ENCODE assay signal across 1 mouse cellular context in genomic region chr1:156040731-156041401, GRCm38 (mm10).
TF ChIP-seq lines count a peak whose summit lies in the region.

No protein-coding gene starts in this region.

TF ChIP-seq in CH12.LX, 34 proteins besides CTCF, POLR2A, EP300 and RAD21 (continued from another document):
- TF ChIP-seq NELFE (IDR thresholded peaks at IDR 0.05; ENCODE audit: low read depth, low read length) (peak; percentile 99), MXI1 (IDR thresholded peaks at IDR 0.05; ENCODE audit: low read depth, low read length) (peak; percentile 89), TCF12 (IDR thresholded peaks at IDR 0.05; ENCODE audit: low read depth, low read length) (peak; percentile 93), ZMIZ1 (IDR thresholded peaks at IDR 0.05; ENCODE audit: low read depth, low read length) (peak; percentile 93), USF1 (IDR thresholded peaks at IDR 0.05; ENCODE audit: low read depth, low read length) (peak; percentile 92), TBP (conservative IDR thresholded peaks at IDR 0.05; ENCODE audit: low read depth, low read length) (peak; percentile 88), JUN (IDR thresholded peaks at IDR 0.05; ENCODE audit: insufficient read depth, low read depth, low read length) (no peak), UBTF (IDR thresholded peaks at IDR 0.05; ENCODE audit: low read depth, low read length) (no peak), E2F4 (IDR thresholded peaks at IDR 0.05; ENCODE audit: insufficient replicate concordance, low read depth, low read length) (no peak), SIN3A (IDR thresholded peaks at IDR 0.05; ENCODE audit: low read length) (peak; percentile 92), JUND (conservative IDR thresholded peaks at IDR 0.05; ENCODE audit: low read depth, low read length) (no peak), MAZ (IDR thresholded peaks at IDR 0.05; ENCODE audit: low read depth, low read length) (no peak; the same call in 1 of the 2 replicates), CHD2 (IDR thresholded peaks at IDR 0.05; ENCODE audit: low read length) (peak; percentile 78), ZC3H11A (IDR thresholded peaks at IDR 0.05; ENCODE audit: low read depth, low read length) (no peak)
